Mouse (Mus musculus): ENCODE results near the gene Baiap2l1.

DNA sequence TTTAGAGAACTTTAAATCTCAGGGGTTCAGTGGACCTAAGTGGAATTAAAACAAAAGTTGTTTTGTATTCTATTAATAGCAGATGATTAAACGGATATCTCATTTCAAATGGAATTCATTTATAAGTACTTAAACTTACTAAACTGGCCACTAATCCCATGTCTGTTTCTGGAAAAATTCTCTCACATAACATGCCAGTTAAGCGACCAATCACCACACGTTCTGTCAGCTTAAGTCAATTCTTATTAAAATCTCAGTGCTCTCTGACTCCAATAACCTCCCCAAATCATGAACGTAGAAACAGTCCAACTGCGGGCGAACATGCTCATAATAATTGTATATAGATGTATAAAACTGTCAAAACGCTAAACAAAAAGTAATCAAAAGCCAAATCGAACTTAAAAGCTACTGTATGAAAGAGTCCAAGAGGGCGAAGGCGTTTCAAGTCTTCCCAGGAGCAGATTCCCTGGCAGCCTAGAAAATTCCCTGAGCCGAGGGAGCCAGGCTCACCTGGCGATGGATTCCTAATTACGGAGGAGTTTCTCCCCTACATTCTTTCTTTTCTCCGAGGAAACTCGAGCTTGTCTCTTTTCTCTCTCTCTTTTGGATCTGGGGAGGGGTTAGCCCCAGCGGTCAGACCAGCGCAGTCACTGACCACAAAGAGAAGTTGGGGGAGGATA, 996 bp downstream of the Baiap2l1 start:
- no peak for TF ChIP-seq CTCF (IDR thresholded peaks at IDR 0.05; ENCODE audit: control insufficient read depth, insufficient read depth, insufficient replicate concordance, low read depth, low read length)
- no peak for TF ChIP-seq POLR2A (IDR thresholded peaks at IDR 0.05; ENCODE audit: control insufficient read depth, low read depth, low read length)
